Mouse (Mus musculus) embryo, embryonic 11 days (tissue): Measurements from ENCODE around the gene Gm20878.
"Not testable (repeated sequence)": the region's sequence is repeated elsewhere in the genome, so short reads cannot be mapped to it uniquely, and the experiment has no call there.

Experiments
- DNase-seq: peaks from one replicate; pipeline ENCODE4 v3.0.0-alpha.2; 2015

Gm20878 gene

GRCm38 (mm10) chr4:41941272-41941671 lies at the start of gene Gm20878:
TSS of gene Gm20878 (plus strand) at chr4:41941572.
- not testable (repeated sequence) for DNase-seq

DNA sequence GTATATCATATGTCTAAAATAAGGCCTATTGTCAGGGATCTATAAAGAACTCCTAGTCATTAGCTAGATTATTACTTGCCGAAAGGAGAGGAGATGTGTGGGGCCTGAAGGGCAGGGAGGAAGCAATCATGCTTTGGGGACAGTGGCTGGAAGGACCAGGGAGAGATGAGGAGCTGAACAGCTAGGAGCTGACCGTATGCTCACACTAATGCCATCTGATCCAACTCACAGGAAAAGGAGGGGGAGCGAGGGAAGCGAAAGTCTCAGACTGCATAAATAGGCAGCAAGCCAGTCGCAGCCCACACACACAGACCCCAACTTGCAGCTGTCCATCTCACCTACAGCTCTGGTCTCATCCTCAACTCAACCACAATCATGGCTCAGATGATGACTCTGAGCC lies 38.1 kb upstream of the Gm20878 start, which contains the start of gene Gm21541:
TSS of gene Gm21541 (plus strand) at position 301 of the 400 bp plus-strand sequence.
- DNase-seq, result not testable (repeated sequence)

DNA sequence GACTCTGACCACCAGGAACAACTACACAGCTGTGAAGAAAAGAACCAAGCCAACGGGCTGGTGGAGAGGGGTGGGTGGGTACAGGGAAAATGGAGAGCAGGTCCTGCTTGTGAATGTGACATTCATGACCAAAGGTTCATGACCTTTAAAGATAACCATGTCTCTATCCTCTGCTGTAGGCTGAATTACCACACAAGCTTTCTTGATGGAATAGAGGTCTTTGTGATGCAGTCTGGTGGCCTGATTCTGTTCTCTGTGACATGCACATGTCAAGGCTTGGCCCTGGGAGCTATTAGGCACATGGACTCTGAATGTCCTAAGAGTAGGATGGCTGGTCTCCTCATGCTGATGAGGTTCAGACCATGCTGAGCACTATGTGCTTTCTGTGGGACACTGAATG lies 24.4 kb downstream of the Gm20878 start, which contains the start of gene Fam205a4:
TSS of gene Fam205a4 (plus strand) at position 301 of the 400 bp plus-strand sequence.
- DNase-seq, result not testable (repeated sequence)
